14 mouse cellular contexts compared by ENCODE assay signal in the genomic region with DNA sequence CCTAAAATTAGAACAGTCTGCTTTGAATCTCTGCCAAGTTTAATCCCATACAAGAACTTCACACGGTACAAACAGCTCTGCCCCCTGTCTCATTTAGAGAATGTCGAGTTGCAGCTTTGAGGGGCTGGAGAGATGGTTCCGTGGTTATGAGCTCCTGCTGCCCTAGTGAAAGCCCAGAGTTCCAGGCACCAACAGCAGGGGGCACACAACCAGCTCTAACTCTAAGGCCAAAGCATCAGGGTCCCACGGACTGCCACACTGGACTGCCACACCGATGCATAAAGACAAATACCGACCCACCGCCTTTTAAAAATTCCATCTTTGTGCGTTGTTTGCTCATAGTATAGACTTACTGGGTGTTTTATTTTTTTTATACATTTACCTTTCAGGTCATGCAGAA.
DNase-seq lines count a peak whose midpoint lies in the region; ATAC-seq lines count a peak whose summit lies in the region.
"Had no signal": no experiment of that assay in that cellular context is flagged by ENCODE, and none has a peak within 500 bp of the region (broad histone marks: within the 10 kb centered on the region; RNA-seq: fewer than 3 reads in every experiment).

No protein-coding gene starts in this region.

- no peak overlapping the region for H3K9ac ChIP-seq in hindbrain, embryonic 11.5 days (ENCODE audit: low read depth, low read length)
- H3K9ac ChIP-seq: hindbrain, embryonic 14.5 days had no signal

- H3K9me3 ChIP-seq in hindbrain, embryonic 11.5 days (ENCODE audit: control insufficient read depth, low read length): no peaks in the 10 kb centered on the region
- H3K9me3 ChIP-seq in hindbrain, embryonic 10.5 days: no peaks in the 10 kb centered on the region

- no peak overlapping the region for H3K4me3 ChIP-seq in hindbrain, embryonic 11.5 days (ENCODE audit: low read depth, low read length)
- H3K4me3 ChIP-seq in hindbrain, embryonic 10.5 days: no peak overlapping the region
- H3K4me3 ChIP-seq: erythroblast, embryonic 14.5 days; myocyte had no signal

- H3K4me1 ChIP-seq in hindbrain, embryonic 11.5 days (replicated peaks; ENCODE audit: control insufficient read depth, insufficient read depth, low read length): no peaks in the 10 kb centered on the region
- no peaks in the 10 kb centered on the region for H3K4me1 ChIP-seq in hindbrain, embryonic 10.5 days (replicated peaks)

- H3K4me2 ChIP-seq in hindbrain, embryonic 11.5 days (replicated peaks; ENCODE audit: low read depth, low read length): no peak overlapping the region
- H3K4me2 ChIP-seq: hindbrain, embryonic 14.5 days had no signal

- no peaks in the 10 kb centered on the region for H3K27me3 ChIP-seq in hindbrain, embryonic 11.5 days (ENCODE audit: control insufficient read depth, insufficient read depth, low read length)
- no peaks in the 10 kb centered on the region for H3K27me3 ChIP-seq in hindbrain, embryonic 10.5 days (ENCODE audit: insufficient read depth, poor library complexity, severe bottlenecking)
- H3K27me3 ChIP-seq: Patski had no signal

- DNase-seq in hindbrain, embryonic 11.5 days (ENCODE audit: low spot score): peak; percentile 32
- DNase-seq in hindbrain, embryonic 10.5 days (ENCODE audit: low spot score): no peak
- peak; percentile 20 for DNase-seq in lung, postnatal 36 days
- no peak for DNase-seq in lung, postnatal 25 days (ENCODE audit: low spot score)
- peak; percentile 30 for DNase-seq in adipocyte (ENCODE audit: low spot score)
- DNase-seq in retina, postnatal 1 day: peak; percentile 31
- DNase-seq: gastrocnemius, postnatal 25 days; right cerebral cortex, adult 18-20 months; thymus, adult 18-20 months had no signal

- H3K36me3 ChIP-seq in hindbrain, embryonic 11.5 days (ENCODE audit: control insufficient read depth, insufficient read depth, low read length): no peaks in the 10 kb centered on the region
- 0 out of 2 replicates have a peak, but pooled peaks cover 5% of the 10 kb centered on the region for H3K36me3 ChIP-seq in hindbrain, embryonic 10.5 days

- WGBS in hindbrain, embryonic 11.5 days: 90% methylated on average over 8 of the region's 8 CpGs
- 92% methylated on average over 8 of the region's 8 CpGs for WGBS in hindbrain, embryonic 10.5 days

- H3K27ac ChIP-seq in hindbrain, embryonic 11.5 days (ENCODE audit: low read depth, low read length): no peak overlapping the region
- H3K27ac ChIP-seq in hindbrain, embryonic 10.5 days: no peak overlapping the region
- H3K27ac ChIP-seq: hindbrain, embryonic 14.5 days had no signal

- no peak for ATAC-seq in hindbrain, embryonic 11.5 days (ENCODE audit: low FRiP score)
- ATAC-seq in activated CD4-positive, CD25-positive, alpha-beta regulatory T cell, adult 4 months: no peak
- ATAC-seq: Patski had no signal

Comparison
In these comparisons a context has a peak if more than half of its experiments do, and no peak if none do; other contexts are left out.
1. DNase-seq: peak in hindbrain, embryonic 11.5 days (single experiment), lung, postnatal 36 days (single experiment), adipocyte (single experiment) and retina, postnatal 1 day (single experiment); none in hindbrain, embryonic 10.5 days (single experiment) and lung, postnatal 25 days (single experiment).